Mouse (Mus musculus) liver, postnatal 0 days (tissue): ENCODE measurements around the gene Caml. TPM values are rescaled to one million over a fixed set of nuclear protein-coding genes. Genes with fewer than 3 reads are reported as not detected.

Experiments used
- ATAC-seq: fragments of 200-750 bp; cut with Nextera tagmentation; 2 replicates; pipeline ENCODE4 v1.8.0; 2017; ENCODE audit warnings: mild to moderate bottlenecking, moderate library complexity
- DNase-seq: peaks from one replicate; pipeline ENCODE4 v3.0.0-alpha.2; 2016
- H3K27ac ChIP-seq: fragments of 300-500 bp; sonication (generic); 2 replicates; pipeline ENCODE4 v1.5.1; 2014; ENCODE audit warnings: antibody characterized with exemption, moderate library complexity, mild to moderate bottlenecking, low read depth
- H3K27me3 ChIP-seq: fragments of 300-500 bp; sonication (generic); 2 replicates; pipeline ENCODE4 v1.6.1; 2014; ENCODE audit warnings: low read length, control low read depth, mixed read lengths; ENCODE audit not compliant: insufficient read depth
- H3K36me3 ChIP-seq: fragments of 300-500 bp; sonication (generic); replicated peaks from 2 replicates; pipeline ENCODE4 v1.6.1; 2014; ENCODE audit warnings: mild to moderate bottlenecking, control low read depth, low read length, moderate library complexity, mixed read lengths; ENCODE audit not compliant: insufficient read depth
- H3K4me1 ChIP-seq: fragments of 300-500 bp; sonication (generic); 2 replicates; pipeline ENCODE4 v1.6.1; 2014; ENCODE audit warnings: antibody characterized with exemption, mild to moderate bottlenecking, control low read depth; ENCODE audit not compliant: insufficient read depth
- H3K4me2 ChIP-seq: fragments of 300-500 bp; sonication (generic); 2 replicates; pipeline ENCODE4 v1.6.1; 2014; ENCODE audit warnings: low read depth, mild to moderate bottlenecking, low read length, moderate library complexity, mixed read lengths
- H3K4me3 ChIP-seq: fragments of 300-500 bp; sonication (generic); 2 replicates; pipeline ENCODE4 v1.5.1; 2014; ENCODE audit warnings: low read depth, low read length
- H3K9ac ChIP-seq: fragments of 300-500 bp; sonication (generic); replicated peaks from 2 replicates; pipeline ENCODE4 v1.6.1; 2014; ENCODE audit warnings: mild to moderate bottlenecking, moderate library complexity
- H3K9me3 ChIP-seq: fragments of 300-500 bp; sonication (generic); 2 replicates; pipeline ENCODE4 v1.6.1; 2016; ENCODE audit warnings: mild to moderate bottlenecking, control low read depth, low read length, mixed read lengths
- CTCF ChIP-seq: sonication (generic); IDR thresholded peaks from 2 replicates; pipeline ENCODE4 v1.5.1; 2016; ENCODE audit warnings: antibody characterized with exemption, low read depth
- EP300 ChIP-seq: IDR thresholded peaks from 2 replicates; pipeline ENCODE4 v1.6.1; 2016; ENCODE audit warnings: antibody characterized with exemption, low read depth, mild to moderate bottlenecking
- WGBS: fragments of 180-500 bp; shearing (Covaris S2); extraction: QIAGEN DNeasy Blood & Tissue Kit; methylation state at CpG from one replicate; pipeline ENCODE4 v1.1.7; 2014; ENCODE audit not compliant: insufficient replicate concordance; 5-methylcytosine and 5-hydroxymethylcytosine counted together
- polyA plus RNA-seq: library from polyadenylated mRNA; unstranded; fragments of >200 nt; fragmentation: Nextera tagmentation; extraction: Ambion mirVana; gene quantifications from 2 replicates; pipeline ENCODE4 v1.2.1, GENCODE M21; 2015

Caml gene
- polyA plus RNA-seq, 1 experiment from 2014 or later, result 16.2 TPM

DNA sequence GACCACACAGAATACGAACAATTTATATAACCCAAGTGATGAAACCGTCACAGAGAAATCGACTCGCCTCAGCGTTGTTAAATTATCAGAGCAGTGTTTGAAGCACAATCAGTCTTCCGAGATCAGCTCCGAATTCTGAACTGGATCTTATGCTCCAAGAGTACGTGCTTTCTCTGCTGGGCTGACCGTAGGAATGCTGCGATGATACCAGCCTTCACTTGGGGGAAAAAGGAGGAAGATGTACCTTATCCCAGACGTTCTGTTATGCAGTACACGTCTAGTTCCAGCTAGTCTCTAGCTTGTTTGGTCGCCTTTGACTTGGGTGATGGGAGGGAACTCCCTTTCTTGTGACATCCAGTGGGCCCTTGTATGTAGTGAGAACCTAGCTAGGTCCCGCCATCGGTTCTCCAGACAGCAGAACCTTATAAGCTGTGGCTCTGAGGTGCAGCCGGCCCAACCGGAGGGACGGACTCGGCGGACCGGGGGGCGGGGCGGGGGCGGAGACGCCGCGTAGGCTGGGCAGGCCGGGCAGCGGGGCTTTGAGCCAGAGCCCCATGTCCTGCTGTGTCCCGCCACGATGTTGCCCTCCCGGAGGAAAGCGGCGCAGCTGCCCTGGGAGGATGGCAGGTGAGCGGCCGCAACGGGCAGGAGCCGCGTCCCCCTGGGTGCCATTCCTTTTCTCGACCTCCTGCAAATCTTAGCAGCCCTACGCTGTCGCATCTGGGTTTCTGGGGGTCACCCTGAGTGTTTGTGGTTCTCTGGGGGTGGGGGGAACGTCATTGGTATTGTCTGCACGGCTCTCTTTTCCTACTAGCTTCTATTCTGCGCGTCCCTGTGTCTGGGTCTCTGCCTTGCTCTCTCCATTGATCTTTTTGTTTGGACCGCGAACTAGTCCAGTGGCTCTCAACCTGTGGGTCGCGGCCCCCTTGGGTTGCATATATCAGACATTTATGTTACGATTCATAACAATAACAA lies 23.0 kb upstream of the Caml start, which contains the start of gene B4galt7:
TSS of gene B4galt7 (plus strand) at position 331 of the 975 bp plus-strand sequence.
- H3K4me1 ChIP-seq, result peaks cover 10% of the 10 kb centered on the region
- H3K27me3 ChIP-seq, result no peaks in the 10 kb centered on the region
- ATAC-seq (peak; percentile 90), DNase-seq (peak; percentile 91)
- H3K4me3 ChIP-seq, result peak within 1 kb of the TSS; percentile 92
- WGBS, result 8% methylated on average over 51 of the region's 51 CpGs
- H3K27ac ChIP-seq, result peak within 1 kb of the TSS; percentile 69
- peak within 1 kb of the TSS; percentile 93 for H3K9ac ChIP-seq
- peak within 1 kb of the TSS; percentile 95 for H3K4me2 ChIP-seq
- H3K9me3 ChIP-seq, result no peaks in the 10 kb centered on the region
- peaks cover 34% of the 10 kb centered on the region for H3K36me3 ChIP-seq
- TF ChIP-seq CTCF (no peak), EP300 (no peak)

GRCm38 (mm10) chr13:55600657-55601056 lies 22.1 kb upstream of the Caml start:
- Histone ChIP-seq H3K27me3 (no peaks in the 10 kb centered on the region), H3K9ac (peak overlapping the region; percentile 93), H3K36me3 (peaks cover 26% of the 10 kb centered on the region), H3K4me2 (peak overlapping the region; percentile 95), H3K4me1 (peaks cover 10% of the 10 kb centered on the region), H3K27ac (peak overlapping the region; percentile 69), H3K9me3 (no peaks in the 10 kb centered on the region), H3K4me3 (peak overlapping the region; percentile 92)
- DNase-seq (no peak), ATAC-seq (peak; percentile 53)
- WGBS, result 4% methylated on average over 9 of the region's 9 CpGs
- TF ChIP-seq CTCF (no peak), EP300 (no peak)

GRCm38 (mm10) chr13:55601611-55602010 lies 21.2 kb upstream of the Caml start:
- Histone ChIP-seq H3K9ac (no peak overlapping the region), H3K4me1 (peaks cover 10% of the 10 kb centered on the region), H3K36me3 (peaks cover 21% of the 10 kb centered on the region), H3K4me2 (no peak overlapping the region), H3K27ac (no peak overlapping the region), H3K4me3 (no peak overlapping the region), H3K27me3 (no peaks in the 10 kb centered on the region), H3K9me3 (no peaks in the 10 kb centered on the region)
- ATAC-seq (no peak), DNase-seq (peak; percentile 89)
- TF ChIP-seq EP300 (no peak), CTCF (peak; percentile 94)
- WGBS, result 3% methylated on average over 3 of the region's 3 CpGs

DNA sequence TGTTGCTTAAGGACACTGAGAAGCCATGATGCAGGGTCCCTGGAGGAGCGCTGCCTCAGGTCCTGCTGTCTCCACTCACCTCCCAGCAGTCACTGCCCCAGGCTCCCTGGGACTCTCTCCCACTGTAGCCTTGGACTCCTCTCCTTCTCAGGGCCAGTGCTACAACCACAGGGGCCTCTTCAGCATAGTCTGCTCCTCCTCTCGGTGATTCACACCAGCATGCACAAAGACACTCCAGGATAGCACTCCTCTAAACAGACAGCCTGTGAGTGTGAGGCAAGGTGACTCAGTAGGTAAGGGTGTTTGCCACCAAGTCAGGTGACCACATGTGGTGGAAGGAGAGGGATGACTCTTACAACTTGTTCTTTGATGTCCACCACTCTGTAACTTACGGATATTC lies 18.2 kb upstream of the Caml start:
- no peak overlapping the region for H3K4me3 ChIP-seq
- TF ChIP-seq CTCF, result no peak
- TF ChIP-seq EP300, result no peak
- no peak overlapping the region for H3K9ac ChIP-seq
- ATAC-seq (no peak), DNase-seq (no peak)
- H3K27me3 ChIP-seq, result no peaks in the 10 kb centered on the region
- H3K4me1 ChIP-seq, result peaks cover 6% of the 10 kb centered on the region
- no peak overlapping the region for H3K27ac ChIP-seq
- 80% methylated on average over 3 of the region's 3 CpGs for WGBS
- H3K36me3 ChIP-seq, result peaks cover 22% of the 10 kb centered on the region
- no peaks in the 10 kb centered on the region for H3K9me3 ChIP-seq
- H3K4me2 ChIP-seq, result no peak overlapping the region

- Histone ChIP-seq H3K9ac (no peak overlapping the region), H3K9me3 (no peaks in the 10 kb centered on the region), H3K27me3 (no peaks in the 10 kb centered on the region), H3K4me1 (no peaks in the 10 kb centered on the region), H3K27ac (no peak overlapping the region), H3K36me3 (peaks cover 22% of the 10 kb centered on the region), H3K4me2 (no peak overlapping the region), H3K4me3 (no peak overlapping the region)
- DNase-seq (no peak), ATAC-seq (peak; percentile 21)
- TF ChIP-seq EP300 (no peak), CTCF (no peak)
- 64% methylated on average over 10 of the region's 10 CpGs for WGBS
Measured at GRCm38 (mm10) chr13:55606899-55607623, 15.7 kb upstream of the Caml start.

- H3K4me2 ChIP-seq, result no peak overlapping the region
- H3K9ac ChIP-seq, result no peak overlapping the region
- H3K27ac ChIP-seq, result no peak overlapping the region
- H3K27me3 ChIP-seq, result no peaks in the 10 kb centered on the region
- H3K36me3 ChIP-seq, result peaks cover 22% of the 10 kb centered on the region
- DNase-seq (no peak), ATAC-seq (no peak)
- H3K4me1 ChIP-seq, result no peaks in the 10 kb centered on the region
- TF ChIP-seq EP300 (no peak), CTCF (no peak)
- H3K4me3 ChIP-seq, result no peak overlapping the region
- 94% methylated on average over 2 of the region's 2 CpGs for WGBS
- H3K9me3 ChIP-seq, result no peaks in the 10 kb centered on the region
Measured at GRCm38 (mm10) chr13:55607624-55608006, 15.2 kb upstream of the Caml start.
